In the genomic region with DNA sequence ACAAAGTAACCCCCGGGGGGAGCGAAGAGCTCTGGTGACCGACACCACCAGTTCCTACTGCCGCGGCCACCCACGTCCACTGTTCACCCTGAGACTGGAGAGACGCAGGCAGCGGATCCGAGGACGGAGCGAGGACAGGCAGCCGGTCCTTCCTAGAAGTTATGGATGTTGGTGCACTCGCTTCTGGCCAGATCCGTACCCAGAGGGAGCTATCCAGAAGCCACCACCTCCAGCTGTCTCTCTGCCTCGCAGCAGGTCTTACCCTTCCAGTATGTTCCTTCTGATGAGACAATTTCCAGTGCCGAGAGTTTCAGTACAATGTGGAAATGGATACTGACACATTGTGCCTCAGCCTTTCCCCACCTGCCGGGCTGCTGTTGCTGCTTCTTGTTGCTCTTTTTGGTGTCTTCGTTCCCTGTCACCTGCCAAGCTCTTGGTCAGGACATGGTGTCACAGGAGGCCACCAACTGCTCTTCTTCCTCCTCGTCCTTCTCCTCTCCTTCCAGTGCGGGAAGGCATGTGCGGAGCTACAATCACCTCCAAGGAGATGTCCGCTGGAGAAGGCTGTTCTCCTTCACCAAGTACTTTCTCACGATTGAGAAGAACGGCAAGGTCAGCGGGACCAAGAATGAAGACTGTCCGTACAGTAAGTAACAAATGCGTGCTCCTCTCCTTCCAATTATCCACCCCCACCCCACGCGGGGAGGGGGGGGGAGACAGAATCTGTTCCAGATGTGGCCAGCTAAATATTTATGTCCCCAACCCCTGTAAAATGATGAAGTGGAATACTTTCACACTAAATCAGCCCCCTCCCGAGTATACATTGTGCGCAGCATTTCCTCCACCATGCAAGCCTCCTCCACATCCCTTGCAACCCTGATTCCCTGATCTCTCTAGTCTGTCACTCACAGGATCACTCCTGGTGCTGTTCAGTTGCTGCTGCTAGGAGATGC, we compare ENCODE assay signal across 9 mouse cellular contexts. TPM values are rescaled to one million over a fixed set of nuclear protein-coding genes. Genes with fewer than 3 reads are reported as not detected.
DNase-seq lines count a peak whose midpoint lies in the region; ATAC-seq and TF ChIP-seq lines count a peak whose summit lies in the region.
"Had no signal": no experiment of that assay in that cellular context is flagged by ENCODE, and none has a peak within 500 bp of the region (broad histone marks: within the 10 kb centered on the region; RNA-seq: fewer than 3 reads in every experiment).

No protein-coding gene starts in this region.

- 3% methylated on average over 31 of the region's 31 CpGs for WGBS in forebrain, embryonic 10.5 days
- WGBS in kidney, adult 2 months = 2% methylated on average over 31 of the region's 31 CpGs
- WGBS in small intestine, adult 2 months = 4% methylated on average over 31 of the region's 31 CpGs

- TF ChIP-seq CTCF in E14TG2a.4 (conservative IDR thresholded peaks at IDR 0.05; ENCODE audit: low read length) = no peak
- TF ChIP-seq CTCF in kidney, adult 2 months (conservative IDR thresholded peaks at IDR 0.05; ENCODE audit: insufficient read depth, insufficient read length, low read depth, low read length) = no peak
- no peak for TF ChIP-seq CTCF in small intestine, adult 2 months (IDR thresholded peaks at IDR 0.05; ENCODE audit: extremely low read depth, insufficient read length, insufficient replicate concordance, low read depth, low read length)

- no peak for TF ChIP-seq POLR2A in kidney, adult 2 months (IDR thresholded peaks at IDR 0.05; ENCODE audit: low read depth, low read length)
- TF ChIP-seq POLR2A in small intestine, adult 2 months (IDR thresholded peaks at IDR 0.05; ENCODE audit: low read depth, low read length) = no peak

- peaks cover 34% of the 10 kb centered on the region for H3K4me1 ChIP-seq in E14TG2a.4 (replicated peaks; ENCODE audit: low read depth, low read length)
- H3K4me1 ChIP-seq in forebrain, embryonic 10.5 days = peaks cover 40% of the 10 kb centered on the region
- H3K4me1 ChIP-seq in kidney, adult 2 months (ENCODE audit: control insufficient read depth, insufficient read depth, low read length) = no peaks in the 10 kb centered on the region
- H3K4me1 ChIP-seq in small intestine, adult 2 months (ENCODE audit: control insufficient read depth, insufficient read depth, insufficient read length, low read length) = no peaks in the 10 kb centered on the region; the same call in 1 of the 2 replicates

- no peaks in the 10 kb centered on the region for H3K36me3 ChIP-seq in E14TG2a.4 (ENCODE audit: insufficient read depth, low read length)
- H3K36me3 ChIP-seq in forebrain, embryonic 10.5 days (replicated peaks) = no peaks in the 10 kb centered on the region
- no peaks in the 10 kb centered on the region for H3K36me3 ChIP-seq in kidney, adult 2 months (ENCODE audit: control insufficient read depth, insufficient read depth, low read length)
- H3K36me3 ChIP-seq in small intestine, adult 2 months (ENCODE audit: control insufficient read depth, insufficient read depth, low read length) = no peaks in the 10 kb centered on the region

- H3K27me3 ChIP-seq in E14TG2a.4 (ENCODE audit: insufficient read depth, low read length) = peaks cover 31% of the 10 kb centered on the region
- H3K27me3 ChIP-seq in forebrain, embryonic 10.5 days (ENCODE audit: poor library complexity, severe bottlenecking) = peaks cover 52% of the 10 kb centered on the region
- no peaks in the 10 kb centered on the region; the same call in 1 of the 2 replicates for H3K27me3 ChIP-seq in kidney, adult 2 months (replicated peaks; ENCODE audit: control insufficient read depth, insufficient read depth, low read length)
- peaks cover 15% of the 10 kb centered on the region for H3K27me3 ChIP-seq in small intestine, adult 2 months (ENCODE audit: control insufficient read depth, insufficient read depth, low read length)
- H3K27me3 ChIP-seq: CH12.LX had no signal

- no peaks in the 10 kb centered on the region for H3K9me3 ChIP-seq in E14TG2a.4 (ENCODE audit: low read length)
- H3K9me3 ChIP-seq in forebrain, embryonic 10.5 days = no peaks in the 10 kb centered on the region

- no peak overlapping the region for H3K27ac ChIP-seq in forebrain, embryonic 10.5 days
- no peak overlapping the region for H3K27ac ChIP-seq in kidney, adult 2 months (ENCODE audit: insufficient read depth, low read depth, low read length)
- H3K27ac ChIP-seq in small intestine, adult 2 months (ENCODE audit: insufficient read depth, low read depth, low read length) = no peak overlapping the region

- H3K4me3 ChIP-seq in E14TG2a.4 (replicated peaks; ENCODE audit: low read length) = peak overlapping the region; percentile 67
- peak overlapping the region; percentile 63 for H3K4me3 ChIP-seq in forebrain, embryonic 10.5 days
- peak overlapping the region; percentile 44 for H3K4me3 ChIP-seq in kidney, adult 2 months (ENCODE audit: insufficient read depth, low read depth, low read length)
- peak overlapping the region; percentile 32 for H3K4me3 ChIP-seq in small intestine, adult 2 months (ENCODE audit: low read depth, low read length)

- ATAC-seq in frontal cortex, adult (ENCODE audit: low TSS enrichment) = peak; percentile 69

- no peak for DNase-seq in frontal cortex, postnatal 14 days (ENCODE audit: low spot score in 2 of 2)
- DNase-seq in forebrain, embryonic 10.5 days (ENCODE audit: extremely low spot score, low spot score) = peak; percentile 46
- DNase-seq in kidney, adult 2 months = peak; percentile 16
- DNase-seq in lung, postnatal 14 days = peak; percentile 12
- DNase-seq in spleen, postnatal 36 days (ENCODE audit: low spot score in 2 of 2) = no peak

RNA-seq across cellular contexts. Expression of gene Fgf10, which starts 45.8 kb away (rescaled TPM):
- polyA plus RNA-seq in forebrain, embryonic 10.5 days (2016; fragmentation: Nextera tagmentation; extraction: Ambion mirVana) = 1.0 TPM in 2 replicates
- polyA plus RNA-seq in kidney, adult 2 months (2012; rRNA removed) = 0.39 and 0.42 TPM in 2 replicates
- 0.11 and 0.34 TPM in 2 replicates for polyA plus RNA-seq in small intestine, adult 2 months (2012; rRNA removed)

Comparison
In these comparisons a context has a peak if more than half of its experiments do, and no peak if none do; other contexts are left out.
1. DNase-seq: peak in forebrain, embryonic 10.5 days (single experiment), kidney, adult 2 months (single experiment) and lung, postnatal 14 days (single experiment); none in frontal cortex, postnatal 14 days (0 of 2) and spleen, postnatal 36 days (0 of 2).
2. Peak in every context shown above with its lines, with median percentiles within 50 percentile points of each other: H3K4me3 ChIP-seq.